In genomic region chr9:42035995-42036394, GRCm38 (mm10) we compare ENCODE assay signal across 11 mouse cellular contexts.
DNase-seq lines count a peak whose midpoint lies in the region; ATAC-seq and TF ChIP-seq lines count a peak whose summit lies in the region.
"Had no signal": no experiment of that assay in that cellular context is flagged by ENCODE, and none has a peak within 500 bp of the region (broad histone marks: within the 10 kb centered on the region; RNA-seq: fewer than 3 reads in every experiment).

No protein-coding gene starts in this region.

- H3K27me3 ChIP-seq in kidney, embryonic 16.5 days (ENCODE audit: insufficient read depth, low read length): no peaks in the 10 kb centered on the region
- H3K27me3 ChIP-seq in stomach, postnatal 0 days (ENCODE audit: control insufficient read depth, insufficient read depth, low read length): no peaks in the 10 kb centered on the region
- H3K27me3 ChIP-seq: neural tube, embryonic 13.5 days had no signal

- no peak overlapping the region for H3K9ac ChIP-seq in kidney, embryonic 16.5 days (replicated peaks; ENCODE audit: low read length)
- no peak overlapping the region for H3K9ac ChIP-seq in stomach, postnatal 0 days (ENCODE audit: low read length)
- H3K9ac ChIP-seq: neural tube, embryonic 13.5 days had no signal

- no peak for TF ChIP-seq CTCF in stomach, postnatal 0 days (IDR thresholded peaks at IDR 0.05; ENCODE audit: low read depth)

- no peak overlapping the region for H3K4me3 ChIP-seq in kidney, embryonic 16.5 days (ENCODE audit: low read length)
- H3K4me3 ChIP-seq in stomach, postnatal 0 days (ENCODE audit: low read depth, low read length): no peak overlapping the region
- H3K4me3 ChIP-seq: neural tube, embryonic 13.5 days had no signal

- 51% methylated on average over 5 of the region's 5 CpGs for WGBS in kidney, embryonic 16.5 days
- WGBS in stomach, postnatal 0 days: 37% methylated on average over 5 of the region's 5 CpGs

- H3K27ac ChIP-seq in kidney, embryonic 16.5 days (ENCODE audit: low read length): no peak overlapping the region
- H3K27ac ChIP-seq in stomach, postnatal 0 days (replicated peaks): no peak overlapping the region

- H3K4me2 ChIP-seq in kidney, embryonic 16.5 days (replicated peaks; ENCODE audit: low read depth, low read length): no peak overlapping the region
- no peak overlapping the region for H3K4me2 ChIP-seq in stomach, postnatal 0 days (replicated peaks; ENCODE audit: low read depth)
- H3K4me2 ChIP-seq: heart, embryonic 11.5 days; neural tube, embryonic 13.5 days had no signal

- DNase-seq in kidney, adult 11 months: peak; percentile 94
- DNase-seq in adrenal gland, postnatal 36 days: peak; percentile 75 to 76
- DNase-seq in kidney, postnatal 14 days: peak; percentile 88
- peak; percentile 54 for DNase-seq in stomach, postnatal 0 days (ENCODE audit: low spot score)
- DNase-seq in frontal cortex, adult 2 months (ENCODE audit: extremely low spot score in 1 of 2, low spot score in 1 of 2): no peak
- DNase-seq in natural killer cell, adult 2 months (ENCODE audit: low spot score in 2 of 2): no peak
- DNase-seq in left cerebral cortex, postnatal 10 days (ENCODE audit: extremely low spot score in 1 of 2, low spot score in 2 of 2): no peak

- H3K9me3 ChIP-seq in kidney, embryonic 16.5 days (ENCODE audit: low read length): no peaks in the 10 kb centered on the region
- H3K9me3 ChIP-seq in stomach, postnatal 0 days (ENCODE audit: control insufficient read depth, low read length): no peaks in the 10 kb centered on the region
- H3K9me3 ChIP-seq: neural tube, embryonic 13.5 days had no signal

- no peaks in the 10 kb centered on the region for H3K36me3 ChIP-seq in kidney, embryonic 16.5 days (ENCODE audit: insufficient read depth, low read length)
- peaks cover 3% of the 10 kb centered on the region; the same call in 1 of the 2 replicates for H3K36me3 ChIP-seq in stomach, postnatal 0 days (ENCODE audit: control insufficient read depth, insufficient read depth, low read length)

- TF ChIP-seq EP300 in stomach, postnatal 0 days (optimal IDR thresholded peaks at IDR 0.05): no peak

- intact Hi-C loops in left cerebral cortex, postnatal 10 days (cut with DNase I): no loop called here

- ATAC-seq in kidney, embryonic 16.5 days (ENCODE audit: low FRiP score, low TSS enrichment): no peak
- ATAC-seq in stomach, postnatal 0 days (ENCODE audit: low FRiP score, low TSS enrichment): no peak; the same call in 1 of the 2 replicates
- ATAC-seq: inflammation-experienced regulatory T-cells, adult 6 months had no signal

- no peaks in the 10 kb centered on the region for H3K4me1 ChIP-seq in kidney, embryonic 16.5 days (ENCODE audit: insufficient read depth, low read length)
- no peaks in the 10 kb centered on the region for H3K4me1 ChIP-seq in stomach, postnatal 0 days (replicated peaks; ENCODE audit: control insufficient read depth, insufficient read depth)

Comparison
In these comparisons a context has a peak if more than half of its experiments do, and no peak if none do; other contexts are left out.
1. DNase-seq: peak in kidney, adult 11 months (single experiment), adrenal gland, postnatal 36 days (2 of 2), kidney, postnatal 14 days (single experiment) and stomach, postnatal 0 days (single experiment); none in frontal cortex, adult 2 months (0 of 2), natural killer cell, adult 2 months (0 of 2) and left cerebral cortex, postnatal 10 days (0 of 2).